Mouse (Mus musculus): Measurements from ENCODE around the gene Glod4. TPM values are rescaled to one million over a fixed set of nuclear protein-coding genes. Genes with fewer than 3 reads are reported as not detected.
A peak's percentile ranks its signal among the peaks of the same experiment; 100 is the strongest.
"Not testable (repeated sequence)": the region's sequence is repeated elsewhere in the genome, so short reads cannot be mapped to it uniquely, and the experiment has no call there.

The Glod4 gene
- polyA plus RNA-seq, 1 experiment: 84.4 TPM

- TF ChIP-seq CTCF (IDR thresholded peaks at IDR 0.05; ENCODE audit: borderline replicate concordance, insufficient read depth, low read length) (no peak), POLR2A (IDR thresholded peaks at IDR 0.05; ENCODE audit: low read depth, low read length) (no peak)
- Histone ChIP-seq H3K27ac (ENCODE audit: insufficient read depth, low read length) (no peak overlapping the region), H3K4me3 (ENCODE audit: insufficient read depth, low read length) (no peak overlapping the region), H3K4me1 (ENCODE audit: control insufficient read depth, insufficient read depth, low read length) (no peaks in the 10 kb centered on the region)
Observed at GRCm38 (mm10) chr11:76213841-76214240, 29.7 kb downstream of the Glod4 start.

DNA sequence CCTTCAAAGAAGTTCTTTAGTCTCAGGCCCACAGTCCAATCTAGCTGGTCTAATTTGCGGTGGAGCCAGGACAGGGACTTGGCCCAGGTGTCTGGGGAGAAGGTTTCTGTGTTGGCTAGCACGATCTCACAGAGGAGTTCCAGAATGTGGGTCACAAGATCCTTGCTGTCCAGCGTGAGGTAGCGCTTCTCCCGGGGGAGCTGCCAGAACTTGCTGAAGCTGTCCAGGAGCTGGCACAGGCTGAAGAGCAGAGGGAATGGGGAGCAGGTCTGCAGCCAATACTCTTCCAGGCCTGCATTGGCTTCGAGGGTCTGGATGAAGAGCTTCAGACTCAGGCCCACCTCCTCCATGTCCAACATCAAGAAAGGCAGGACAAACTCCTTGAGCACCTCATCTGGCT, 31.9 kb downstream of the Glod4 start:
- not testable (repeated sequence) for H3K27ac ChIP-seq (ENCODE audit: insufficient read depth, low read length)

DNA sequence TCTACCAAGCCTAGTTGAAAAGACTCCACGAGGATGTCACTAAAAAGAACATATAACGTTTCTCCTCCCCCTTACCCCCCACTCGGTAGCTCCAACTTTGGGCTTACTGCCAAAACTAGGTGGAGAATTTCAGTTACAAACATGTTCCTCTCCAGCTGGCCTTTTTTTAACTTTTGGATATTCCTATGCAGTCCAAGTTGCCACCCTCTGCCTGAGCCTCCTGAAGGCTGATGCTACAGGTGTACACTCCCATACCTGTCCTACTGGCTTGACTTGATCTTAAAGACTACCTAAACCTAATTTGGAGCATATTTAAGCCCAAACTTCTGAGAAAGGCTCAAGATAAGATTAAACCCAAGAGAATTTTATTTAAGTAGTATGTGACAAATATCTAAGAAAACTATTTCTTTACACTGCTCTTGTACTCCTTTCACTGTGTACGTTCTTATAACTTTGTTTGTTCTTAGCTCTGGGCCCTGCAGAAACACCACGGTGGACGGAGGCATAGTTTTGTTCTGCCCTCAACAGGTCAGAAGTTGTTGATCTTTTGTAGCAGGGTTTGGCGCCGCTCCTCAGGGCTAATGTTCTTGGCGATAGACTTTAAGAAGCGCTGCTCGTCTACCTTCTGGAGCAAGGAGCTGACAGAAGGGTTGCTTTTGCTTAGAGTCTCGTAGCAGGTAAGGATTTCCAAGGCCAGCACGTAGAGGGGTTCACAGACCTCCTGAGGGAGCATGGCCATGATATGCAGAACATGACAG, 33.1 kb downstream of the Glod4 start:
- TF ChIP-seq CTCF (IDR thresholded peaks at IDR 0.05; ENCODE audit: borderline replicate concordance, insufficient read depth, low read length): no peak
- no peak for TF ChIP-seq POLR2A (IDR thresholded peaks at IDR 0.05; ENCODE audit: low read depth, low read length)
- Histone ChIP-seq H3K27ac (ENCODE audit: insufficient read depth, low read length) (no peak overlapping the region), H3K4me3 (ENCODE audit: insufficient read depth, low read length) (no peak overlapping the region), H3K4me1 (ENCODE audit: control insufficient read depth, insufficient read depth, low read length) (no peaks in the 10 kb centered on the region)

More for the DNA sequence above, 31.9 kb downstream of the Glod4 start:
- H3K4me3 ChIP-seq (ENCODE audit: insufficient read depth, low read length); H3K4me1 ChIP-seq (ENCODE audit: control insufficient read depth, insufficient read depth, low read length): not testable (repeated sequence)

- TF ChIP-seq CTCF (IDR thresholded peaks at IDR 0.05; ENCODE audit: borderline replicate concordance, insufficient read depth, low read length) (no peak), POLR2A (IDR thresholded peaks at IDR 0.05; ENCODE audit: low read depth, low read length) (no peak)
- Histone ChIP-seq H3K4me3 (ENCODE audit: insufficient read depth, low read length) (no peak overlapping the region), H3K27ac (ENCODE audit: insufficient read depth, low read length) (no peak overlapping the region), H3K4me1 (ENCODE audit: control insufficient read depth, insufficient read depth, low read length) (no peaks in the 10 kb centered on the region)
Observed at GRCm38 (mm10) chr11:76206793-76207192, 36.7 kb downstream of the Glod4 start.

- Histone ChIP-seq H3K27ac (ENCODE audit: insufficient read depth, low read length) (no peak overlapping the region), H3K4me3 (ENCODE audit: insufficient read depth, low read length) (peak overlapping the region; percentile 68), H3K4me1 (ENCODE audit: control insufficient read depth, insufficient read depth, low read length) (no peaks in the 10 kb centered on the region)
- TF ChIP-seq CTCF (IDR thresholded peaks at IDR 0.05; ENCODE audit: borderline replicate concordance, insufficient read depth, low read length) (no peak), POLR2A (IDR thresholded peaks at IDR 0.05; ENCODE audit: low read depth, low read length) (peak; percentile 97)
Observed at GRCm38 (mm10) chr11:76201761-76202674, 41.5 kb downstream of the Glod4 start.

DNA sequence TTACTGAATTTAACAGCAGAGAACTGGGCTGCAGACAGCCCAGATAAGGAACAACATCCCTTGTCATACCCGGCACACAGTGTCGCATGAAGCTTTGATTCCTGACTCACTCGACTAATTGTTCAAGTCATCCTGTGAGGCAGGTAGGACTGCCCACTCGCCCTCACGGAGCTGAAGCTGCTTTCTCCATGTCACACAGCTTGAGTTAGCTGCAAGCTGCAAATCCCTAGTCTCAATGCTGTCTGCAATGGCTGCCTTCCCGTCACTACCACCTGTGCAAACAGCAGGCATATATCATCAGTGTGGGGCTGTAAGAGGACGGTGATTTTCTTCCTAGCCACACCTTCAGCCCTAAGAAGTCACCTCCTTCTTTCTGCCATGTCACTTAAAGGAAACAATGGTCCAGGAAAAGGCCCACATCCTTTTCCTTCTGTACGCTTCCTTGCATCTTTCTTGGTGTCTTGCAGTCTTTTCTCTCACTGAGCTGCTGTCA, 46.5 kb downstream of the Glod4 start:
- Histone ChIP-seq H3K4me3 (ENCODE audit: insufficient read depth, low read length) (no peak overlapping the region), H3K27ac (ENCODE audit: insufficient read depth, low read length) (no peak overlapping the region), H3K4me1 (ENCODE audit: control insufficient read depth, insufficient read depth, low read length) (no peaks in the 10 kb centered on the region)
- TF ChIP-seq CTCF (IDR thresholded peaks at IDR 0.05; ENCODE audit: borderline replicate concordance, insufficient read depth, low read length) (no peak), POLR2A (IDR thresholded peaks at IDR 0.05; ENCODE audit: low read depth, low read length) (no peak)

- TF ChIP-seq POLR2A (IDR thresholded peaks at IDR 0.05; ENCODE audit: low read depth, low read length): no peak
- TF ChIP-seq CTCF (IDR thresholded peaks at IDR 0.05; ENCODE audit: borderline replicate concordance, insufficient read depth, low read length): no peak
- Histone ChIP-seq H3K27ac (ENCODE audit: insufficient read depth, low read length) (no peak overlapping the region), H3K4me3 (ENCODE audit: insufficient read depth, low read length) (no peak overlapping the region)
Observed at GRCm38 (mm10) chr11:76196275-76196976, 47.1 kb downstream of the Glod4 start.

DNA sequence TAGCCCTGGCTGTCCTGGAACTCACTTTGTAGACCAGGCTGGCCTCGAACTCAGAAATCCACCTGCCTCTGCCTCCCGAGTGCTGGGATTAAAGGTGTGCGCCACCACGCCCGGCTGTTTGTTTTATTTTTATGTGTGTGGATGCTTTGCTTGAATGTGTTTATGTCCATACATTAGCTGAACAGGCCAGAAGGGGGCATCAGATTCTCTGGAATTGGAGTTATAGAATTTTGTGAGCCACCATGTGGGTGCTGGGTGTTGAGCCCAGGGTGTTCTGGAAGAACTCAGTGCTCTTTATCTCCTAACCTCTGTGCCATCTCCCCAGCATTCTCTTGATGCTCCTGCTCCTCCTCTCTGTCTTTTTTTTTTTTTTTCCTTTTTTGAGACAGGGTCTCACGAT, 56.6 kb downstream of the Glod4 start:
- Histone ChIP-seq H3K4me3 (ENCODE audit: insufficient read depth, low read length) (no peak overlapping the region), H3K27ac (ENCODE audit: insufficient read depth, low read length) (no peak overlapping the region), H3K4me1 (ENCODE audit: control insufficient read depth, insufficient read depth, low read length) (no peaks in the 10 kb centered on the region)
- TF ChIP-seq CTCF (IDR thresholded peaks at IDR 0.05; ENCODE audit: borderline replicate concordance, insufficient read depth, low read length) (no peak), POLR2A (IDR thresholded peaks at IDR 0.05; ENCODE audit: low read depth, low read length) (no peak)

More at GRCm38 (mm10) chr11:76196275-76196976, 47.1 kb downstream of the Glod4 start:
- no peaks in the 10 kb centered on the region for H3K4me1 ChIP-seq (ENCODE audit: control insufficient read depth, insufficient read depth, low read length)

GRCm38 (mm10) chr11:76183745-76184144, 59.8 kb downstream of the Glod4 start:
- Histone ChIP-seq H3K4me3 (ENCODE audit: insufficient read depth, low read length) (no peak overlapping the region), H3K4me1 (ENCODE audit: control insufficient read depth, insufficient read depth, low read length) (no peaks in the 10 kb centered on the region), H3K27ac (ENCODE audit: insufficient read depth, low read length) (no peak overlapping the region)
- no peak for TF ChIP-seq CTCF (IDR thresholded peaks at IDR 0.05; ENCODE audit: borderline replicate concordance, insufficient read depth, low read length)
- TF ChIP-seq POLR2A (IDR thresholded peaks at IDR 0.05; ENCODE audit: low read depth, low read length): no peak
